Mouse (Mus musculus) myocyte (in vitro differentiated cells): ENCODE results near the gene Cdh11.

Experiments
- CEBPB ChIP-seq: IDR thresholded peaks from 2 replicates; pipeline ENCODE4 v1.6.1; 2011; ENCODE audit warnings: mild to moderate bottlenecking, moderate library complexity; ENCODE audit not compliant: poor library complexity, insufficient read depth, severe bottlenecking
- MYOG ChIP-seq, 3 experiments: IDR thresholded peaks; one replicate each; pipeline ENCODE4 v1.6.1; 2011; ENCODE audit warnings: control low read depth in 2 of 3, low read depth in 2 of 3, mild to moderate bottlenecking in 2 of 3; ENCODE audit not compliant: insufficient read length in 2 of 3, control insufficient read depth in 1 of 3, insufficient read depth in 1 of 3
- POLR2A ChIP-seq: IDR thresholded peaks from one replicate; pipeline ENCODE4 v1.6.1; 2011; ENCODE audit warnings: low read depth, mild to moderate bottlenecking, control low read depth, moderate library complexity; ENCODE audit not compliant: insufficient read length
- TCF12 ChIP-seq: IDR thresholded peaks from one replicate; pipeline ENCODE4 v1.6.1; 2011; ENCODE audit warnings: mild to moderate bottlenecking, control low read depth; ENCODE audit not compliant: poor library complexity, insufficient read depth, severe bottlenecking
- USF1 ChIP-seq: IDR thresholded peaks from one replicate; pipeline ENCODE4 v1.6.1; 2011; ENCODE audit warnings: low read depth, mild to moderate bottlenecking, control low read depth, moderate library complexity

DNA sequence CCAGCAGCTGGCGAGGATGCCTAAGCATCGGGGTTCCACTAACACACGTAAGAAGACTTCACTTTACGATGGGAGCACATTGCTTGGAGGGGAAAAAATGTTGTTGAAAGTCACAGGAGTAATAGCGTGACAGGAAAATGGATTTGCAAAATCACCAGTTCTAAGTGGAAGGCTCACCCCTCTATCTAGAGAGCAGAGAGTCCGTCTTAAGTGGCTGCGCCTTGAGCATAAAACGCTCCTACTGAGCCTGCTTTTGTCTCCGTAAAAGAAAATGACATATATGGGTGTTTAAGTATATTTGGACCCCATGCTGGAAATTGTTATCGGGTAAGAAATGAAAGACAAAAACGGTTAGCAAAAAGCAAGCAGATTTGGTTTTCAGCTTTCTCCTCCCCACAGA, 100.4 kb downstream of the Cdh11 start:
- TF ChIP-seq USF1 = no peak
- no peak for TF ChIP-seq CEBPB
- no peak for TF ChIP-seq TCF12
- TF ChIP-seq POLR2A = no peak
- TF ChIP-seq MYOG (IDR thresholded peaks at IDR 0.05; ENCODE audit: control insufficient read depth in 1 of 3, insufficient read depth in 1 of 3, insufficient read length in 2 of 3, low read depth in 2 of 3) = no peak
